Mouse (Mus musculus): ENCODE data around the gene Abcb5. TPM values are rescaled to one million over a fixed set of nuclear protein-coding genes. Genes with fewer than 3 reads are reported as not detected.
"Not testable (repeated sequence)": the region's sequence is repeated elsewhere in the genome, so short reads cannot be mapped to it uniquely, and the experiment has no call there.

The Abcb5 gene
- polyA plus RNA-seq (2015; fragmentation: Nextera tagmentation; extraction: Ambion mirVana) = not detected in 2 replicates

DNA sequence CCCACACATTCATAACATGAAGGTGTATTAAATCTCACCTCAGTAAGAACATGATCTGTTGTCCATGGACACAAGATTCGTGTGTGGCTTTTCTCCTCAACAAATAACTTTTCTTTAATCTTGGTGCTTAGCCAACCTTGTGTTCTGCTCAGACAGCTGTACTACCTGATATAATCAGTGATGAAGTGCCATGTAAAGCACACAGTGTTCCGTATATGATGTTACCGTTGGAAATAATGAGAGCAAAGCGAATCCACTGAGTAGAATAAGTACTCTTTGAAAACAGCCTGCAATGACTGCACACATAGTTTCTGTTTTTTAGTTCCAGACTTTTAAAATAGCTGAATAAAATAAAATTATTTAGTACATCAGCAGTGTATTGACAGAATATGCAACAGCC is at the start of gene Abcb5:
TSS of gene Abcb5 (minus strand) at position 101 of the 400 bp plus-strand sequence.
- Histone ChIP-seq H3K27ac (no peak within 1 kb of the TSS), H3K36me3 (no peaks in the 10 kb centered on the region), H3K9me3 (no peaks in the 10 kb centered on the region), H3K4me3 (no peak within 1 kb of the TSS), H3K4me2 (no peak within 1 kb of the TSS), H3K4me1 (no peaks in the 10 kb centered on the region), H3K27me3 (no peaks in the 10 kb centered on the region), H3K9ac (no peak within 1 kb of the TSS)
- 82% methylated on average over 4 of the region's 4 CpGs for WGBS
- no peak for ATAC-seq (ENCODE audit: insufficient number of reproducible peaks, insufficient read depth, low FRiP score, low TSS enrichment, low read depth)

DNA sequence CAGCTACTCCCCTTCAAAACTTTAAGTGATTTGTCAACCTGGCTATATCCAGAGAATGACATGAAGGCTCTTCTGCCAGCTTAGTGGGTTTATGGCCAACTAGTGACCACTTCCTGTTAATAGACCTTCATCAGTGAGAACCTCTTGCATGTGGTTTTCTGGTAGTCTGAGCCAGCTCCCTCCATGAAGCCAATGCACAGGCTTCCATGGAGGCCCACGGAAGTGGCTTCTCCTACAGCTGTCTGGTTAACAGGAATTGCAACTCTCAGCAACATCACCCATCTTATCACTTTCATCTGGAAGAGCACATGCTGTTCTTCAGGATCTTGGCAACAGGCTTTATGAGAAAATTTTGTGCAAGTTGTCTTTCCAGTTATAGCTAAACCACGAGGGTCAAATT is 33.0 kb upstream of the Abcb5 start:
- WGBS = 69% methylated on average over 2 of the region's 2 CpGs
- no peak overlapping the region for H3K27ac ChIP-seq
- H3K36me3 ChIP-seq = no peaks in the 10 kb centered on the region
- H3K9me3 ChIP-seq = no peaks in the 10 kb centered on the region
- no peak overlapping the region for H3K4me2 ChIP-seq
- no peaks in the 10 kb centered on the region for H3K27me3 ChIP-seq
- ATAC-seq (ENCODE audit: insufficient number of reproducible peaks, insufficient read depth, low FRiP score, low TSS enrichment, low read depth) = no peak
- H3K4me1 ChIP-seq = no peaks in the 10 kb centered on the region
- no peak overlapping the region for H3K4me3 ChIP-seq
- no peak overlapping the region for H3K9ac ChIP-seq

DNA sequence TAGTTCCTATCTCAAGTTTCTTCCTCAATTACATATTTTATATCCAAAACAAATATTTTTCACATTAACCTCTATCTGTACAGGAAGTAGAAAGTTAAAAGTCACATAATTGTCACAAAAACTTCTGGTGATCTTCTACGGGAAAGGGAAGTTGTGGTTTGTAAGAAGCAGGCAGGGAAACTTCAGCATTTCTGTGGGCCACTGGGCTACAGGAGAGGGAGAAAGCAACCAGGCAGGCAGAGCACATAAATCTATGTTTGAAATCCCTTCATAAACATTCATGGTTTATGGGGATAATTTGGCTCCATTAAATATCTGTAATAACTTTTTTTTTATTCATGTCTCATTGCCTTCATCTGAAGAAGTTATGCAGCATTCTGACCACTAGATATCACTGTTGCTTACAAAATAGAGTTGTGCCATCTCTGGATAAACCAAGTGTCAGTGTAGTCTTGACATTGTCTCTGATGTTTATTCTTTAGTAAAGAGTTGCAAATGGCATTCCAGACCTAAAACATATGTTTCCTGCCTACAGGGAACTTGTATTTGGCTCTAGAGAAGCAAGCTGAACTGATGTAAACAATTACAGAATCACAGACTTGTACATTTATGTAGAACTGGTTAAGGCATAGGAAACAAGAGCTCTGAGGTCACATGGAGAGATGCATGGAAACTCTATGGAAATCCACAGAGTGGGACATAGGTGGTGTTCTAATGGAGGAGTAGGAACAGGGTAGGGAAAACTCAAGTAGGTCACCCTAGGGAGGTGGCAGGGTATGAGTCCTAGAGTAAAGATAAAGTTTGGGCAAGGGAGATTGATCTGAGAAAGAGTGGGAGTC is 28.3 kb upstream of the Abcb5 start:
- H3K9me3 ChIP-seq = no peaks in the 10 kb centered on the region
- no peak overlapping the region for H3K27ac ChIP-seq
- H3K27me3 ChIP-seq = no peaks in the 10 kb centered on the region
- H3K4me2 ChIP-seq = no peak overlapping the region
- H3K9ac ChIP-seq = no peak overlapping the region
- ATAC-seq (ENCODE audit: insufficient number of reproducible peaks, insufficient read depth, low FRiP score, low TSS enrichment, low read depth) = no peak
- no peaks in the 10 kb centered on the region for H3K36me3 ChIP-seq
- H3K4me3 ChIP-seq = no peak overlapping the region
- WGBS = 63% methylated on average over 1 of the region's 1 CpGs
- no peaks in the 10 kb centered on the region for H3K4me1 ChIP-seq

DNA sequence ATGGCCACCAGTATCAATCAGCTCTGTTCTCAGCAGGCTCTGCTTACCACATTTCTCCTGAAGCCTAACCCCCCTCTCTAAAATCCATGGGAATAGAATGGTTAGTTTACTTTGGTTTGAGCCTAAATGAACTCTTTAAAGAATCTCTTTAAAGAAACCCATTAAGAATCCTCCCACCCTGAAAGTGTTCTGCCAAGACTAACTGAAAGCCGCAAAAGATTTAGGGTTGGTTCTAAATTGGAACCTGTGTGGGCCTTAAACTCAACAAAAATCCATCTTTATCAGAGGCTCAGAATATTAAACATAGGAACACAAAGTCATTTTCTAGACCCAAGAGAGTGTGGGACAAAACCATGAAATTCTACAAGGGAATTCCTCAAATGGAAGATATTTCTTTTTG is 18.6 kb upstream of the Abcb5 start:
- Histone ChIP-seq H3K9ac (no peak overlapping the region), H3K4me1 (no peaks in the 10 kb centered on the region), H3K9me3 (no peaks in the 10 kb centered on the region), H3K27me3 (no peaks in the 10 kb centered on the region), H3K27ac (no peak overlapping the region), H3K36me3 (no peaks in the 10 kb centered on the region), H3K4me2 (no peak overlapping the region), H3K4me3 (no peak overlapping the region)
- 64% methylated on average over 1 of the region's 1 CpGs for WGBS
- no peak for ATAC-seq (ENCODE audit: insufficient number of reproducible peaks, insufficient read depth, low FRiP score, low TSS enrichment, low read depth)

DNA sequence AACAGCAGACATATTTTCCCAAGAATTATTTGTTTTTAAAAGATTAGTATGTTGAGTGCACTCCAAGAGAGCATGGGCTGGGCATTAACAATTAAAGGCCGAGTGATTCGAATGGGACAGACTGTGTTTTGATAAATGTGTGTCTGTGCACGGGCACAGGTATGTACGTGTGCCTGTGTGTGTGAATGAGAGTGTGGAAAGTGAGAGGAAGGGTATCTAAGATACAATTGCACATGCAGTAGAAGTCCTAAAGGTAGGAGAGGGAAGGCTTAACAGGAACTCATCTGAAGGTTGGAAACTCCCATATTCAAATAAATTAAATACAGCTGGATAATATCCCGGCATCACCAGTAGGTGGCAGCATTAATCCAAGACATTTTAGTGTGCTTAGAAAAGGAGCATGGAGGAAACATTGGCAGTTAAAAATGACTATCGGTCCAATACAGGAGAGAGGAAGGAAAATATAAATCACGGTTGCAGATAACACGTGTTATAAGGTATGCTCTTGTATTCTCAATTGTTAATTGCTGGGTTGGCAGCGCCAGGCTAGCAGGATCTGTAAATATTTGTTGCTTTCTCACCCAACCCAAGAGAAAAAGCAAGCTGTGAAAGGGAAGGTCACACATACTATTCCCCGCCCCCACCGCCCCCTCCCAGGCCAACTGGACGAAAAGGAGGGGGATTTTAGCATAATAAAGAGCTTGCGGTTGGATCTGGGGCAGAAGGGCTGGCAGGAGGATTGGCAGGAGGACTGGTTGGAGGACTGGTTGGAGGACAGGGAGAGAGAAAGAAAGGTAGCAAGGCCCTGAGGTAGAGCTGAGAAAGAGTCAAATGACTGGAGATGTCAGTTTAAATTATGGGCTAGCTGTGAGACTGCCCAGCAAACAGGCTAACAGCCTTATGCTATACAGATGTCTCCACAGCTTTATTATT is 35.6 kb downstream of the Abcb5 start:
- WGBS = 21% methylated on average over 13 of the region's 13 CpGs
- Histone ChIP-seq H3K36me3 (no peaks in the 10 kb centered on the region), H3K4me2 (peak overlapping the region; percentile 44), H3K9me3 (no peaks in the 10 kb centered on the region), H3K4me3 (no peak overlapping the region), H3K27ac (no peak overlapping the region), H3K9ac (peak overlapping the region; percentile 27; the same call in 1 of the 2 replicates), H3K4me1 (no peaks in the 10 kb centered on the region), H3K27me3 (no peaks in the 10 kb centered on the region)
- no peak; the same call in 1 of the 2 replicates for ATAC-seq (ENCODE audit: insufficient number of reproducible peaks, insufficient read depth, low FRiP score, low TSS enrichment, low read depth)

DNA sequence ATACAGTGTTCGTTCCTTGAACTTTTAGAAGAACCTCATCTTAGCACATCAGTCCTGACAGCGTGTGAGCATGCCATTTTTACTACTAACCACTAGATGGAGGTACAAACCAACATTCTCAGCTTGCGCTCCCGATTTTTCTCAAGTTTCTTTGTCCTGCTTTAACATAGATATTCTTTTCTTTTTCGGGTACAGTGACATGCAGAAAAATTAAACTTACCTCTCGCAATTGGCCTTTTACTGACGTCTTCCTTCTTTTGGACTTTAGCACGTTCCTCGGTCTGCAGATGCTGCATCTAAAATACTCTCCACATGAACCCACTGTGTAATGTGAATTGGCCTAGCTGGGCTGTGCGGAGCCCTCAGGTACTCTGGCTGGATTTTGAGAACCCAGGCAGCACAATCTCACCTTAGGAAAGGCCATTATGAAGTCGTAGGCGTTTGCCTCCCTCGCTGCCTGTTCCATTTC is 39.4 kb downstream of the Abcb5 start:
- no peak for ATAC-seq (ENCODE audit: insufficient number of reproducible peaks, insufficient read depth, low FRiP score, low TSS enrichment, low read depth)
- WGBS = 18% methylated on average over 13 of the region's 13 CpGs

DNA sequence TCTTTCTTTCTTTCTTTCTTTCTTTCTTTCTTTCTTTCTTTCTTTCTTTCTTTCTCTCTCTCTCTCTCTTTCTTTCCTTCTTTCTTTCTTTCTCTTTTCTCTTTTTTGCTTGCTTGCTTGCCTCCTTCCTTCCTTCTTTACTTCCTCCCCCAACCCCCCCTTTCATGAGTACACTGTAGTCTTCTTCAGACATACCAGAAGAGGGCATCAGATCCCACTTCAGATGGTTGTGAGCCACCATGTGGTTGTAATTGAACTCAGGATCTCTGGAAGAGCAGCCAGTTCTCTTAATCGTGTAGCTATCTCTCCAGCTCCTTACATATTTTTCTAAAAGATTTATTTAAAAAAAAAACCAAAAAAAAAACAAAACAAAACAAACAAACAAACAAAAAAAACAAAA is 42.3 kb downstream of the Abcb5 start:
- 15% methylated on average over 1 of the region's 1 CpGs for WGBS
- not testable (repeated sequence) for H3K27me3 ChIP-seq; H3K4me1 ChIP-seq; H3K27ac ChIP-seq; H3K4me3 ChIP-seq; H3K9ac ChIP-seq; ATAC-seq (ENCODE audit: insufficient number of reproducible peaks, insufficient read depth, low FRiP score, low TSS enrichment, low read depth); H3K9me3 ChIP-seq; H3K4me2 ChIP-seq; H3K36me3 ChIP-seq

More for the DNA sequence above, 39.4 kb downstream of the Abcb5 start:
- H3K9ac ChIP-seq = peak overlapping the region; percentile 59; the same call in 1 of the 2 replicates
- H3K27ac ChIP-seq = no peak overlapping the region
- H3K4me1 ChIP-seq = no peaks in the 10 kb centered on the region
- H3K36me3 ChIP-seq = no peaks in the 10 kb centered on the region
- no peaks in the 10 kb centered on the region for H3K27me3 ChIP-seq
- H3K9me3 ChIP-seq = no peaks in the 10 kb centered on the region
- H3K4me3 ChIP-seq = peak overlapping the region; percentile 25
- H3K4me2 ChIP-seq = peak overlapping the region; percentile 52

DNA sequence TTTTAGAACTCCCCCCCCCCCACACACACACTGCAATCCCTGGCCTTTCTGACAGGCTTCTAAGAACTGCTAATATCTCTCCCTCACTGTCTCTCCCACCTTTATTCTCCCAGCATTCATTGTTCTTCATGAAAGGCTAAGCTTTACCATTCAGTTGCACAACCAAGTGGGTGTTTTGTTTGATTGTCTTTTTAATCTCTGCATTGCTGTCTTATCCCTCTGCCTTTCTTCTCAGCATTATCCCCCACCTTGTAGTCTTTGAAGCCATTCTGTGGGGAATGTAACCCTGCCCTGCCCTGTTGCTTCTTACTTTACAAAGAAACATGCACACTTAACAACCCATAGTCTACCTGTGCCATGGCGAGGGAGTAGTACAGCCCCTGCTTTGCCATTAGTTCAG is 48.5 kb downstream of the Abcb5 start:
- H3K36me3 ChIP-seq = no peaks in the 10 kb centered on the region
- 38% methylated on average over 1 of the region's 1 CpGs for WGBS
- H3K27me3 ChIP-seq = no peaks in the 10 kb centered on the region
- no peaks in the 10 kb centered on the region for H3K4me1 ChIP-seq
- no peak overlapping the region for H3K4me2 ChIP-seq
- H3K9ac ChIP-seq = no peak overlapping the region
- H3K27ac ChIP-seq = no peak overlapping the region
- H3K9me3 ChIP-seq = no peaks in the 10 kb centered on the region
- no peak for ATAC-seq (ENCODE audit: insufficient number of reproducible peaks, insufficient read depth, low FRiP score, low TSS enrichment, low read depth)
- no peak overlapping the region for H3K4me3 ChIP-seq

DNA sequence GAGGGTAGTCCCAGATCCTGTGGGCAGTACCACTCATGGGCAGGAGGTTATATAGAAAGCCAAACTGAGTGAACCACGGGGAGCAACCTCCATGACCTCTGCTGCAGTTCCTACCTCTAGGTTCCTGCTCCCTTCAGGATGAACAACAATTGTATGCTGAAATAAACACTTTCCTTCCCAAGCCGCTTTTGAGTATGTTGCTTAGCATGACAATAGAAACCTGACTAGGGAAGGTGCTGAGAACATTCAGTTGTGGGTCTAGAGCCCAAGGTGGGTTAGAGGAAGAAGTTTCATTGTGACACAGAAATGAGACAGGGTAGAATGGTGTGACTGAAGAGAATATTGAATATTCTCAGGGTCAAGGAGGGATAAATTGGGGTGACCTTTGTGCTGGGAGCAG is 55.9 kb downstream of the Abcb5 start:
- Histone ChIP-seq H3K4me1 (no peaks in the 10 kb centered on the region), H3K4me2 (no peak overlapping the region), H3K36me3 (no peaks in the 10 kb centered on the region), H3K4me3 (no peak overlapping the region), H3K9me3 (no peaks in the 10 kb centered on the region), H3K27me3 (no peaks in the 10 kb centered on the region), H3K9ac (no peak overlapping the region), H3K27ac (no peak overlapping the region)
- 73% methylated on average over 2 of the region's 2 CpGs for WGBS
- no peak for ATAC-seq (ENCODE audit: insufficient number of reproducible peaks, insufficient read depth, low FRiP score, low TSS enrichment, low read depth)

DNA sequence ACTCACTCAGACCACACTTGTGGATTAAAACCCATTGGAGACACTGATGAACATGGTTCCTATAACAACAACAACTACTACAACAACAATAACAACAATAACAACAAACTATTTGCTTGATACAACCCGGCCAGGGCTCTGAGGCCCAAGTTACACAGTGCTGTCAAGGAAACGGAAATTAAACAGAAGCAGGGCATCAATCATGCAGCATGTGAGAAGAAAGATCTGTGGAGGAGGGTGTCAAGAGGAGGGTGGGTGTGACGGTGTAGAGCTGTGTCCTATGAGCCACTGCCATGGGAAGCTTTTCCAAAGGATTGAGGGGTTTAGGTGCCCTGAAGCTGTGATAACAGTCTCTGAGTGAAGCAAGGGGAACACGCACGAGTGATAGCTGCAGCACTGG is 64.0 kb downstream of the Abcb5 start:
- H3K36me3 ChIP-seq = no peaks in the 10 kb centered on the region
- no peak overlapping the region for H3K4me2 ChIP-seq
- no peak overlapping the region for H3K9ac ChIP-seq
- H3K27ac ChIP-seq = no peak overlapping the region
- no peaks in the 10 kb centered on the region for H3K4me1 ChIP-seq
- no peak overlapping the region for H3K4me3 ChIP-seq
- H3K9me3 ChIP-seq = no peaks in the 10 kb centered on the region
- WGBS = 81% methylated on average over 5 of the region's 5 CpGs
- no peak for ATAC-seq (ENCODE audit: insufficient number of reproducible peaks, insufficient read depth, low FRiP score, low TSS enrichment, low read depth)
- H3K27me3 ChIP-seq = no peaks in the 10 kb centered on the region

DNA sequence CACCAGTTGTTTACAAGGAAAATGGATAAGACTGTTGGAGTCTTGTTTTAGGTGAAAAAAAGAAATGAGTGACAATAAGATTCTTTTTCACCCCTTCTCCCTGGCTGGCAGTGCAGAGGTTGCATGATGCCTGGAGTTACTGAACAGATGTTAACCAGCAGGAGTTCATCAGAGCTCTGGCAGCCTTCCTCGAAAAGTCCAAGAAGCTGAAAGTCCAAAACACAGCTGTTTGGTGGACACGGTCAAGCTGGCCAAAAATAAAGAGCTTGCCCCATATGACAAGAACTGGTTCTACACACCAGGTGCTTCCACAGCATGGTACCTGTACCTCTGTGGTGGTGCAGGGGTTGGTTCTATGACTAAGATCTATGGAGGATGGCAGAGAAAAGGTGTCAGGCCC is 78.3 kb downstream of the Abcb5 start:
- WGBS = 72% methylated on average over 2 of the region's 2 CpGs
- no peak for ATAC-seq (ENCODE audit: insufficient number of reproducible peaks, insufficient read depth, low FRiP score, low TSS enrichment, low read depth)
- Histone ChIP-seq H3K9me3 (no peaks in the 10 kb centered on the region), H3K4me2 (no peak overlapping the region), H3K4me3 (no peak overlapping the region), H3K36me3 (no peaks in the 10 kb centered on the region), H3K27ac (no peak overlapping the region), H3K9ac (no peak overlapping the region), H3K4me1 (no peaks in the 10 kb centered on the region), H3K27me3 (no peaks in the 10 kb centered on the region)

Data from embryonic facial prominence, embryonic 13.5 days (tissue).